Mouse (Mus musculus) thymus, adult 2 months (tissue): ENCODE data around the gene Ppm1j.

ENCODE experiments used
- CTCF ChIP-seq: fragments of 200-500 bp; IDR thresholded peaks from 2 replicates; pipeline ENCODE4 v1.5.1; 2012; ENCODE audit warnings: mild to moderate bottlenecking, control low read depth, low read length, moderate library complexity, borderline replicate concordance; ENCODE audit not compliant: control insufficient read depth, poor library complexity, insufficient read depth; ENCODE audit errors: extremely low read depth
- POLR2A ChIP-seq: fragments of 200-500 bp; IDR thresholded peaks from 2 replicates; pipeline ENCODE4 v1.6.1; 2012; ENCODE audit warnings: mild to moderate bottlenecking, low read length, control low read depth, moderate library complexity; ENCODE audit not compliant: control insufficient read depth, poor library complexity, insufficient read depth; ENCODE audit errors: extremely low read depth

DNA sequence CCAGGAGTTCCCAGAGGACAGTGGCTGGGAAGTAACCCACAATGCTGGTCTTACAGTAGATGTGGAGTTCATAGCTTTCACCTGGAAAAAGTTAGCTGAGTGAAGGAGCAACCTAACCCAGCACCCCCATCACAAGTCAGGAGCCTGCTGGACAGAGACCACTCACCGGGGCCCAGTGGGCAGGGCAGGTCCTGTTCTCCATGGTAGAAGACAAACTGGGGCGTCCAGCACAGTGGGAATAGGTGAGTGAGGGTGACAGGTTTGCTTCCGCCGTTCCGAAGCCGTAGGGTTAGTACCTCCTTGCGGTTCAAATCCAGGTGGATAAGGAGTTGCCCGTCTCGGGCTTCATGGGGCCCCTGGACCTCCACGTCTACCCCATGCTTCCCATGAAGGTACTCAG, 23.5 kb downstream of the Ppm1j start:
- no peak for TF ChIP-seq CTCF
- no peak for TF ChIP-seq POLR2A
